Mouse (Mus musculus) lung, embryonic 15.5 days (tissue): ENCODE data around the gene Atxn2. TPM values are rescaled to one million over a fixed set of nuclear protein-coding genes. Genes with fewer than 3 reads are reported as not detected.

ENCODE experiments used
- ATAC-seq: fragments of 200-750 bp; cut with Nextera tagmentation; 2 replicates; pipeline ENCODE4 v1.8.0; 2017; ENCODE audit warnings: moderate number of reproducible peaks, borderline replicate concordance; ENCODE audit not compliant: low FRiP score, low TSS enrichment; ENCODE audit errors: extremely low read depth
- H3K27ac ChIP-seq: fragments of 300-500 bp; sonication (generic); 2 replicates; pipeline ENCODE4 v1.5.1; 2015; ENCODE audit warnings: moderate library complexity, mild to moderate bottlenecking, inconsistent platforms
- H3K27me3 ChIP-seq: fragments of 300-500 bp; sonication (generic); 2 replicates; pipeline ENCODE4 v1.6.1; 2015; ENCODE audit warnings: inconsistent platforms
- H3K36me3 ChIP-seq: fragments of 300-500 bp; sonication (generic); 2 replicates; pipeline ENCODE4 v1.6.1; 2015; ENCODE audit warnings: inconsistent platforms
- H3K4me1 ChIP-seq: fragments of 300-500 bp; sonication (generic); 2 replicates; pipeline ENCODE4 v1.6.1; 2015; ENCODE audit warnings: inconsistent platforms
- H3K4me2 ChIP-seq: fragments of 300-500 bp; sonication (generic); 2 replicates; pipeline ENCODE4 v1.6.1; 2015; ENCODE audit warnings: inconsistent platforms, mild to moderate bottlenecking, moderate library complexity
- H3K4me3 ChIP-seq: fragments of 300-500 bp; sonication (generic); 2 replicates; pipeline ENCODE4 v1.5.1; 2015; ENCODE audit warnings: mild to moderate bottlenecking, inconsistent platforms
- H3K9ac ChIP-seq: fragments of 300-500 bp; sonication (generic); 2 replicates; pipeline ENCODE4 v1.6.1; 2015; ENCODE audit warnings: inconsistent platforms
- H3K9me3 ChIP-seq: fragments of 300-500 bp; sonication (generic); 2 replicates; pipeline ENCODE4 v1.6.1; 2016; ENCODE audit warnings: inconsistent platforms
- WGBS: fragments of 180-500 bp; shearing (Covaris S2); methylation state at CpG from one replicate; pipeline ENCODE4 v1.1.7; 2015; 5-methylcytosine and 5-hydroxymethylcytosine counted together
- polyA plus RNA-seq: library from polyadenylated mRNA; unstranded; fragments of >200 nt; fragmentation: Nextera tagmentation; extraction: Ambion mirVana; gene quantifications from 2 replicates; pipeline ENCODE4 v1.2.1, GENCODE M21; 2015

Gene Atxn2
- polyA plus RNA-seq, 1 experiment from 2014 or later: 60.8 TPM

- H3K27ac ChIP-seq: no peak overlapping the region
- peaks cover 21% of the 10 kb centered on the region for H3K36me3 ChIP-seq
- no peak for ATAC-seq
- no peak overlapping the region for H3K9ac ChIP-seq
- no peak overlapping the region for H3K4me2 ChIP-seq
- peaks cover 50% of the 10 kb centered on the region for H3K4me1 ChIP-seq
- 85% methylated on average over 6 of the region's 6 CpGs for WGBS
- peaks cover 16% of the 10 kb centered on the region; the same call in 1 of the 2 replicates for H3K27me3 ChIP-seq
- no peak overlapping the region for H3K4me3 ChIP-seq
- no peaks in the 10 kb centered on the region for H3K9me3 ChIP-seq
Observed at GRCm38 (mm10) chr5:121831002-121831601, 120.0 kb downstream of the Atxn2 start.

GRCm38 (mm10) chr5:121832376-121833155 lies 121.4 kb downstream of the Atxn2 start:
- H3K9me3 ChIP-seq: no peaks in the 10 kb centered on the region
- WGBS: 70% methylated on average over 5 of the region's 6 CpGs
- ATAC-seq: no peak
- peak overlapping the region; percentile 29 for H3K4me2 ChIP-seq
- H3K9ac ChIP-seq: no peak overlapping the region
- H3K27ac ChIP-seq: peak overlapping the region; percentile 76
- H3K4me1 ChIP-seq: peaks cover 54% of the 10 kb centered on the region
- peaks cover 16% of the 10 kb centered on the region; the same call in 1 of the 2 replicates for H3K27me3 ChIP-seq
- no peak overlapping the region for H3K4me3 ChIP-seq
- peaks cover 11% of the 10 kb centered on the region; the same call in 1 of the 2 replicates for H3K36me3 ChIP-seq

- Histone ChIP-seq H3K36me3 (peaks cover 5% of the 10 kb centered on the region; the same call in 1 of the 2 replicates), H3K9ac (no peak overlapping the region), H3K27me3 (peaks cover 11% of the 10 kb centered on the region; the same call in 1 of the 2 replicates), H3K4me1 (peaks cover 58% of the 10 kb centered on the region), H3K4me3 (peak overlapping the region; percentile 87; the same call in 1 of the 2 replicates), H3K4me2 (peak overlapping the region; percentile 83), H3K9me3 (no peaks in the 10 kb centered on the region), H3K27ac (peak overlapping the region; percentile 64)
- no peak for ATAC-seq
- WGBS: 77% methylated on average over 2 of the region's 2 CpGs
Observed at GRCm38 (mm10) chr5:121833159-121833558, 122.0 kb downstream of the Atxn2 start.

GRCm38 (mm10) chr5:121833572-121834240 lies 122.6 kb downstream of the Atxn2 start:
- H3K4me1 ChIP-seq: peaks cover 58% of the 10 kb centered on the region
- H3K4me3 ChIP-seq: peak overlapping the region; percentile 87
- H3K27ac ChIP-seq: peak overlapping the region; percentile 64
- peak; percentile 1; the same call in 1 of the 2 replicates for ATAC-seq
- H3K36me3 ChIP-seq: no peaks in the 10 kb centered on the region
- H3K27me3 ChIP-seq: peaks cover 6% of the 10 kb centered on the region; the same call in 1 of the 2 replicates
- 33% methylated on average over 10 of the region's 10 CpGs for WGBS
- H3K9me3 ChIP-seq: no peaks in the 10 kb centered on the region
- peak overlapping the region; percentile 83 for H3K4me2 ChIP-seq
- H3K9ac ChIP-seq: no peak overlapping the region; the same call in 1 of the 2 replicates

GRCm38 (mm10) chr5:121834241-121834606 lies 123.1 kb downstream of the Atxn2 start:
- H3K4me3 ChIP-seq: peak overlapping the region; percentile 87
- H3K9me3 ChIP-seq: no peaks in the 10 kb centered on the region
- H3K27me3 ChIP-seq: peaks cover 3% of the 10 kb centered on the region; the same call in 1 of the 2 replicates
- WGBS: 64% methylated on average over 7 of the region's 7 CpGs
- H3K4me1 ChIP-seq: peaks cover 58% of the 10 kb centered on the region
- H3K27ac ChIP-seq: peak overlapping the region; percentile 60; the same call in 1 of the 2 replicates
- H3K4me2 ChIP-seq: peak overlapping the region; percentile 83
- H3K36me3 ChIP-seq: no peaks in the 10 kb centered on the region
- H3K9ac ChIP-seq: no peak overlapping the region
- no peak for ATAC-seq

GRCm38 (mm10) chr5:121834991-121835747 lies 124.0 kb downstream of the Atxn2 start:
- no peak for ATAC-seq
- Histone ChIP-seq H3K36me3 (no peaks in the 10 kb centered on the region), H3K4me3 (peak overlapping the region; percentile 87), H3K27ac (peak overlapping the region; percentile 88; the same call in 1 of the 2 replicates), H3K9me3 (no peaks in the 10 kb centered on the region), H3K9ac (peak overlapping the region; percentile 67), H3K4me1 (peaks cover 59% of the 10 kb centered on the region), H3K27me3 (no peaks in the 10 kb centered on the region), H3K4me2 (peak overlapping the region; percentile 83)
- WGBS: 23% methylated on average over 12 of the region's 12 CpGs

- Histone ChIP-seq H3K4me3 (peak overlapping the region; percentile 87), H3K4me1 (peaks cover 59% of the 10 kb centered on the region)
- WGBS: under 1% methylated on average over 45 of the region's 51 CpGs
Observed at GRCm38 (mm10) chr5:121835949-121836691, 125.0 kb downstream of the Atxn2 start.

GRCm38 (mm10) chr5:121836692-121837415 lies 125.7 kb downstream of the Atxn2 start:
- ATAC-seq: peak; percentile 85
- H3K4me2 ChIP-seq: peak overlapping the region; percentile 83
- no peaks in the 10 kb centered on the region for H3K9me3 ChIP-seq
- H3K27ac ChIP-seq: peak overlapping the region; percentile 88
- WGBS: 0% methylated on average over 75 of the region's 77 CpGs
- 0 out of 2 replicates have a peak, but pooled peaks cover 1% of the 10 kb centered on the region for H3K27me3 ChIP-seq
- H3K9ac ChIP-seq: peak overlapping the region; percentile 67
- H3K4me3 ChIP-seq: peak overlapping the region; percentile 87
- peaks cover 61% of the 10 kb centered on the region for H3K4me1 ChIP-seq
- no peaks in the 10 kb centered on the region for H3K36me3 ChIP-seq

More at GRCm38 (mm10) chr5:121835949-121836691, 125.0 kb downstream of the Atxn2 start:
- 0 out of 2 replicates have a peak, but pooled peaks have one; percentile 0 for ATAC-seq
- H3K9me3 ChIP-seq: no peaks in the 10 kb centered on the region
- peak overlapping the region; percentile 88 for H3K27ac ChIP-seq
- no peaks in the 10 kb centered on the region for H3K36me3 ChIP-seq
- peak overlapping the region; percentile 83 for H3K4me2 ChIP-seq
- H3K27me3 ChIP-seq: no peaks in the 10 kb centered on the region
- peak overlapping the region; percentile 67 for H3K9ac ChIP-seq

- peak within 1 kb of the TSS; percentile 83 for H3K4me2 ChIP-seq
- WGBS: 2% methylated on average over 35 of the region's 35 CpGs
- peak; percentile 13; the same call in 1 of the 2 replicates for ATAC-seq
- peaks cover 63% of the 10 kb centered on the region for H3K4me1 ChIP-seq
- H3K9ac ChIP-seq: peak within 1 kb of the TSS; percentile 67
- H3K4me3 ChIP-seq: peak within 1 kb of the TSS; percentile 87
- peak within 1 kb of the TSS; percentile 88 for H3K27ac ChIP-seq
- H3K9me3 ChIP-seq: no peaks in the 10 kb centered on the region
- H3K27me3 ChIP-seq: 0 out of 2 replicates have a peak, but pooled peaks cover 3% of the 10 kb centered on the region
- no peaks in the 10 kb centered on the region for H3K36me3 ChIP-seq
Observed at GRCm38 (mm10) chr5:121837441-121838340, 126.6 kb downstream of the Atxn2 start, which contains the start of gene Sh2b3. Sh2b3 (minus strand) TSS chr5:121837646.
